8 mouse cellular contexts compared by ENCODE assay signal in genomic region chr1:36920154-36920716, GRCm38 (mm10). TPM values are rescaled to one million over a fixed set of nuclear protein-coding genes. Genes with fewer than 3 reads are reported as not detected.
DNase-seq lines count a peak whose midpoint lies in the region; ATAC-seq and TF ChIP-seq lines count a peak whose summit lies in the region.

No protein-coding gene starts in this region.

- TF ChIP-seq POLR2A in MEL (IDR thresholded peaks at IDR 0.05; ENCODE audit: control insufficient read depth in 1 of 2, insufficient read depth in 1 of 2, low read depth in 1 of 2, low read length in 2 of 2, poor library complexity in 1 of 2), result no peak

- peaks cover 0 to 86% of the 10 kb centered on the region in 2 experiments; a peak in 2 of 4 replicates for H3K36me3 ChIP-seq in MEL (ENCODE audit: control insufficient read depth in 1 of 2, insufficient read depth in 2 of 2, low read length in 2 of 2)
- H3K36me3 ChIP-seq in heart, postnatal 0 days (replicated peaks; ENCODE audit: control insufficient read depth, insufficient read depth, low read length), result no peaks in the 10 kb centered on the region

- no peaks in the 10 kb centered on the region for H3K9me3 ChIP-seq in MEL (replicated peaks; ENCODE audit: insufficient read depth, low read length)
- no peaks in the 10 kb centered on the region for H3K9me3 ChIP-seq in heart, postnatal 0 days (replicated peaks; ENCODE audit: control insufficient read depth, low read length)

- DNase-seq in gastrocnemius, adult 2 months, result peak; percentile 66
- DNase-seq in gastrocnemius, postnatal 25 days, result no peak
- DNase-seq in MEL (ENCODE audit: low read depth, low spot score), result peak; percentile 96
- DNase-seq in heart, postnatal 0 days (ENCODE audit: low spot score), result peak; percentile 80
- DNase-seq in kidney, postnatal 4 days, result peak; percentile 48 to 62
- peak; percentile 63 for DNase-seq in thymus, postnatal 14 days

- H3K4me2 ChIP-seq in heart, postnatal 0 days (ENCODE audit: low read depth, low read length), result peak overlapping the region; percentile 32

- TF ChIP-seq CTCF in gastrocnemius, adult 2 months (IDR thresholded peaks at IDR 0.05), result no peak
- no peak for TF ChIP-seq CTCF in MEL (IDR thresholded peaks at IDR 0.05 in 2 of 3, conservative IDR thresholded peaks at IDR 0.05 in 1 of 3; ENCODE audit: control insufficient read depth in 1 of 3, insufficient read depth in 1 of 3, low read depth in 2 of 3, low read length in 3 of 3, poor library complexity in 1 of 3, severe bottlenecking in 1 of 3)
- TF ChIP-seq CTCF in heart, postnatal 0 days (IDR thresholded peaks at IDR 0.05; ENCODE audit: low read depth), result no peak

- peak; percentile 56 to 73; a peak in 3 of 4 replicates for TF ChIP-seq EP300 in MEL (IDR thresholded peaks at IDR 0.05; ENCODE audit: low read depth in 1 of 2, low read length in 2 of 2)
- no peak for TF ChIP-seq EP300 in heart, postnatal 0 days (IDR thresholded peaks at IDR 0.05; ENCODE audit: low read depth)

- WGBS in heart, postnatal 0 days, result 1% methylated on average over 3 of the region's 3 CpGs

- peak overlapping the region; percentile 72 for H3K27ac ChIP-seq in gastrocnemius, adult 2 months
- H3K27ac ChIP-seq in MEL (ENCODE audit: control insufficient read depth, low read depth, low read length), result peak overlapping the region; percentile 98
- H3K27ac ChIP-seq in heart, postnatal 0 days (ENCODE audit: low read depth), result peak overlapping the region; percentile 90

- peaks cover 34% of the 10 kb centered on the region for H3K79me2 ChIP-seq in MEL (ENCODE audit: control insufficient read depth, insufficient read depth, low read length, poor library complexity)

- TF ChIP-seq RAD21 in MEL (IDR thresholded peaks at IDR 0.05; ENCODE audit: low read depth, low read length), result no peak

- H3K27me3 ChIP-seq in MEL (ENCODE audit: control insufficient read depth in 1 of 2, insufficient read depth in 2 of 2, low read length in 2 of 2), result no peaks in the 10 kb centered on the region
- no peaks in the 10 kb centered on the region for H3K27me3 ChIP-seq in heart, postnatal 0 days (ENCODE audit: control insufficient read depth, insufficient read depth, low read length)

- peak; percentile 77 for ATAC-seq in common myeloid progenitor, adult 5-6 weeks (replicated peaks; ENCODE audit: low read depth, poor library complexity, severe bottlenecking)
- peak; percentile 84 for ATAC-seq in heart, postnatal 0 days (ENCODE audit: insufficient read depth, low read depth)
- ATAC-seq in megakaryocyte, adult 5-6 weeks (ENCODE audit: poor library complexity, severe bottlenecking), result peak; percentile 30

- H3K9ac ChIP-seq in MEL (ENCODE audit: control insufficient read depth, low read depth, low read length, poor library complexity, severe bottlenecking), result no peak overlapping the region; the same call in 1 of the 2 replicates
- H3K9ac ChIP-seq in heart, postnatal 0 days (replicated peaks; ENCODE audit: low read depth, low read length), result no peak overlapping the region

- no peak overlapping the region; the same call in 1 of the 2 replicates for H3K4me3 ChIP-seq in gastrocnemius, adult 2 months
- H3K4me3 ChIP-seq in MEL (ENCODE audit: control insufficient read depth in 1 of 2, insufficient read depth in 1 of 2, low read depth in 2 of 2, low read length in 2 of 2), result no peak overlapping the region
- no peak overlapping the region for H3K4me3 ChIP-seq in heart, postnatal 0 days (ENCODE audit: low read depth, low read length)

- intact Hi-C loops in gastrocnemius, adult 2 months (cut with DNase I), result loop anchor here (2.0 to 5.0 kb wide), 3 partner anchors 17 to 73 kb away; no protein-coding TSS in a partner anchor

- H3K4me1 ChIP-seq in MEL (ENCODE audit: control insufficient read depth in 1 of 2, insufficient read depth in 2 of 2, low read length in 2 of 2), result peaks cover 51 to 77% of the 10 kb centered on the region in 2 experiments
- peaks cover 79% of the 10 kb centered on the region for H3K4me1 ChIP-seq in heart, postnatal 0 days (ENCODE audit: control insufficient read depth, insufficient read depth)

TF ChIP-seq in MEL, 35 proteins besides CTCF, POLR2A, EP300 and RAD21:
- TF ChIP-seq POLR2AphosphoS5 (IDR thresholded peaks at IDR 0.05; ENCODE audit: borderline replicate concordance, low read depth, low read length) (no peak), ZKSCAN1 (IDR thresholded peaks at IDR 0.05; ENCODE audit: low read depth, low read length) (peak; percentile 94), TBP (IDR thresholded peaks at IDR 0.05; ENCODE audit: low read depth, low read length) (no peak), SMC3 (IDR thresholded peaks at IDR 0.05; ENCODE audit: low read depth, low read length) (no peak), MAZ (IDR thresholded peaks at IDR 0.05; ENCODE audit: low read depth, low read length) (no peak), ZC3H11A (IDR thresholded peaks at IDR 0.05; ENCODE audit: low read depth, low read length) (no peak), ZMIZ1 (IDR thresholded peaks at IDR 0.05; ENCODE audit: low read depth, low read length) (no peak), TAL1 (IDR thresholded peaks at IDR 0.05; ENCODE audit: low read length) (peak; percentile 65), MAX (IDR thresholded peaks at IDR 0.05; ENCODE audit: low read length) (no peak), UBTF (IDR thresholded peaks at IDR 0.05; ENCODE audit: borderline replicate concordance, insufficient read depth, low read depth, low read length) (no peak), USF1 (IDR thresholded peaks at IDR 0.05; ENCODE audit: low read depth, low read length) (no peak), ETS1 (IDR thresholded peaks at IDR 0.05; ENCODE audit: low read depth, low read length) (peak; percentile 82), E2F4 (IDR thresholded peaks at IDR 0.05; ENCODE audit: borderline replicate concordance, low read depth, low read length) (no peak), MAFK (IDR thresholded peaks at IDR 0.05; ENCODE audit: borderline replicate concordance, low read depth, low read length) (no peak), RCOR1 (IDR thresholded peaks at IDR 0.05; ENCODE audit: low read depth, low read length) (peak; percentile 51; the same call in 1 of the 2 replicates), HCFC1 (IDR thresholded peaks at IDR 0.05; ENCODE audit: low read depth, low read length) (no peak), ELF1 (IDR thresholded peaks at IDR 0.05; ENCODE audit: low read depth, low read length) (peak; percentile 44), GATA1 (IDR thresholded peaks at IDR 0.05; ENCODE audit: low read depth, low read length) (peak; percentile 93), MYC (IDR thresholded peaks at IDR 0.05; ENCODE audit: low read depth, low read length) (no peak), MYB (IDR thresholded peaks at IDR 0.05; ENCODE audit: low read depth, low read length) (0 out of 2 replicates have a peak, but pooled peaks have one; percentile 27), NRF1 (IDR thresholded peaks at IDR 0.05; ENCODE audit: insufficient read depth, low read depth, low read length, poor library complexity, severe bottlenecking) (no peak), BHLHE40 (IDR thresholded peaks at IDR 0.05; ENCODE audit: borderline replicate concordance, low read depth, low read length) (peak; percentile 75; the same call in 1 of the 2 replicates), JUND (IDR thresholded peaks at IDR 0.05; ENCODE audit: low read depth, low read length) (no peak), TCF12 (IDR thresholded peaks at IDR 0.05; ENCODE audit: low read depth, low read length) (peak; percentile 84), SIN3A (IDR thresholded peaks at IDR 0.05; ENCODE audit: low read length) (0 out of 2 replicates have a peak, but pooled peaks have one; percentile 20), MEF2A (IDR thresholded peaks at IDR 0.05; ENCODE audit: extremely low read depth, insufficient replicate concordance, low read depth, low read length, poor library complexity, severe bottlenecking) (no peak)
TF ChIP-seq in MEL: peak in this region for 10.

RNA-seq across cellular contexts. Expression of gene Tmem131, which starts 23.2 kb away (rescaled TPM):
- total RNA-seq in gastrocnemius, adult 2 months (2021), result 10 to 100 TPM; 24.1 to 37.5 TPM
- 10 to 100 TPM; 22.1 to 25.3 TPM for total RNA-seq in gastrocnemius, postnatal 25 days (2021)
- total RNA-seq in MEL (2012; rRNA removed), result 11.4 and 12.7 TPM in 2 replicates
- 100 to 1,000 TPM in 1 of 2 experiments, 10 to 100 TPM in 1; 48.8 to 196 TPM for polyA plus RNA-seq in MEL (2012; ENCODE audit: insufficient read depth in 1 of 2, insufficient read length in 2 of 2, low read depth in 1 of 2, low replicate concordance in 2 of 2, missing spikeins in 1 of 2)
- total RNA-seq in common myeloid progenitor, adult 5-6 weeks (2017), result 18.6 and 28.1 TPM in 2 replicates
- total RNA-seq in heart, postnatal 0 days (2014; rRNA removed; ENCODE audit: low replicate concordance), result 10.1 and 11.3 TPM in 2 replicates
- 3.9 TPM in 2 replicates for polyA plus RNA-seq in heart, postnatal 0 days (2015; fragmentation: Nextera tagmentation; extraction: Ambion mirVana)
- 65.6 and 68.7 TPM in 2 replicates for total RNA-seq in megakaryocyte, adult 5-6 weeks (2015)
- 20.3 and 32.8 TPM in 2 replicates for total RNA-seq in megakaryocyte, adult 5-6 weeks (2017)

Comparison
In these comparisons a context has a peak if more than half of its experiments do, and no peak if none do; other contexts are left out.
1. ATAC-seq: peak in every context shown above with its lines; median percentile 84 in heart, postnatal 0 days; 77 in common myeloid progenitor, adult 5-6 weeks; 30 in megakaryocyte, adult 5-6 weeks.